Mouse (Mus musculus) mouse embryonic stem cell (cell line): Measurements from ENCODE around the gene Rfxank.

Source experiments
- in situ Hi-C, 2 experiments: fragments of 300-500 bp; cut with MboI; formaldehyde crosslinking; loops; 1 replicate in 1 of 2; 3 replicates in 1 of 2; pipeline ENCODE4 v1.14.3; 2019 to 2020; ENCODE audit warnings: low sequenced_read_pairs in 2 of 2, low pct_unique_long_range_greater_than_20kb in 1 of 2, mixed read lengths in 1 of 2; ENCODE audit not compliant: unreplicated experiment in 1 of 2

Gene Rfxank

GRCm38 (mm10) chr8:70117611-70118010 is 21.3 kb downstream of the Rfxank start:
- in situ Hi-C loops = no loop called here

GRCm38 (mm10) chr8:70114892-70115291 is 24.1 kb downstream of the Rfxank start:
- in situ Hi-C loops = no loop called here

DNA sequence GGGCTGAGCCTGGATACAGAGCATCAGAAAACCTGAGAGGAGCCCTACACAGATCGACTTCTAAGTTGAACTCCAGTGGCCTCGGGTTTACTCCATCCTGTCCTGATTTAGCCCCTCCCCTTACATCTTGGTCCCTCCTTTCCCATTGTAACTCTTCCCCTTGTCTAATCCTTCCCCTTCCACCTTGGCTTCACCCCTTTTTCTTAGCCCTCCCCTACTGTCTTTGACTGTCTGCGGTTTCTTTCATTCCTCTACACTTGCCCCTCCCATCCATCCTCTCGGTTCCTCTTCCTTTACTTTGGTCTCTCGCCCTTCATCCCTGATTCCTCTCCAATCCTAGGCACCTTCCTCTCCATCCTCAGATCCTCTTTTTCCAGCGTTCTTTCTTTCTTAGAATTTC is 24.5 kb downstream of the Rfxank start:
- in situ Hi-C loops = no loop called here

- in situ Hi-C loops = no loop called here
These were observed 26.4 kb downstream of the Rfxank start for GRCm38 (mm10) chr8:70112401-70113016.

DNA sequence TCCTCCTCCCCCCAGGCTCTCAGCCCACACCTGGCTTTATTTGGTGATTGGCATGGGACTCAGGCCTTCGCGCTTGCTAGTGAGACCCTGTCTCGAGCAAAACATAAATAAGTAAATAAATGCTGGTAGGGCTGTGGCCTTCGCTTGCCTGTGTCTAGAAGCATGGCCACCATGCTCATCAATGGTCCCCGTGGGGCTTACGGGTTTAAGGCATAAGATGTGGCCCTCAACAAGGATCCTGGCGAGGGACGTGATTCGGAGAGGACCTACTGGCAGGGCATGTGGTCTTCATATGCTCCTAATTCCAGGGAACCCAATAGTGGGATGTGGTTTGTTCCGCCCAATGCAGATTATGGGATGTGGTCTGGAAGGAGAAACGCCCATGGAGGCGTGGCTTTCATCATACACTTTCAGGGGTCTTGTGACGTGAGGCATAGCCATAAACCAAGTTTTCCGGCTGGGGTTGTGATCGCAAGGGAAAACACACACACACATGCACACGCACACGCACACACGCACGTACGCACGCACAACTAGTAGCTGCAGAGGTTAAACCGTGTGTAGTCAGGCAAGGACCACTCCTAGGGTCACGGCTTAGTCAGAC is 27.7 kb downstream of the Rfxank start:
- in situ Hi-C loops = no loop called here

DNA sequence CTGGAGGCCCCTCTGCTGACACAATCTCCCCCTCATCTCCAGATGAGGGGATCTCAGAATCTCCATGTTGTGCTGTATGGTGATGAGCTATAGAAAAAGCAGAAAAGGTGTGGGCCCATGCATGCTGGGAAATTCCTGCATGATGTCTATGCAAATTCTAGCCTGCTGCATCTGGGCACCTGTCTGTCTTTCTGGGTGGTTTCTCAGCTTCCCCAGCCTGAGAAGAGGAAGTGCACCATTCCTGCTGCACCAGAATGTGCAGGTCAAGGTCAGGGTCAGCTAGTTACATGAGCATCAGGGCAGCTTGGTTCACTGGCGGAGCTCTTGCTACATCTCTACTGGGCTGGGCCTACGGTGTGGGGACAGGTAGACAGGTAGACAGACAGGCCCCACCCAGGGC is 28.5 kb downstream of the Rfxank start:
- in situ Hi-C loops = no loop called here

GRCm38 (mm10) chr8:70104922-70105321 is 34.0 kb downstream of the Rfxank start:
- in situ Hi-C loops = loop anchor here in 1 of 2 experiments (5.0 kb wide), 1 partner anchor 57 kb away; no protein-coding TSS in a partner anchor

DNA sequence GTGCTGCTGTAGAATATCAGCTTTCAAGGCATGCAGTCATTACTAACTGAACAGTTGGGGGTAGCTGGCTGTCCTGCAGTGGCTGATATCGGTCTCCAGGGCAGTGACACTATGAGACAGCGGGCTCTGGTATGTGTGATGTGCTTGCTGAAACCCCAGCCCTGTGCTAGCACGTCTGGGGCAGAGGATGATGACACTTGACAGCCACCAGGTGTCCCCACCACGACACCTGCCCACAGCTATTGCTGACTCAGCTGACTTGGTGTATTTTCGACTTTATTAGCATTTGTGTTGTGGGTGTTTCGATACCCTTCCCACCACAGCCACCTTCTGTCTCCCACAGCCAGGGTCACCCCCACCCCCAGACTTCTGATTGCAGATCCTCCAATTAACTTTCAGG is 34.4 kb downstream of the Rfxank start:
- in situ Hi-C loops = no loop called here

GRCm38 (mm10) chr8:70100241-70100640 is 38.7 kb downstream of the Rfxank start:
- in situ Hi-C loops = no loop called here

- in situ Hi-C loops = no loop called here
These were observed 39.7 kb downstream of the Rfxank start for GRCm38 (mm10) chr8:70099276-70099675.

DNA sequence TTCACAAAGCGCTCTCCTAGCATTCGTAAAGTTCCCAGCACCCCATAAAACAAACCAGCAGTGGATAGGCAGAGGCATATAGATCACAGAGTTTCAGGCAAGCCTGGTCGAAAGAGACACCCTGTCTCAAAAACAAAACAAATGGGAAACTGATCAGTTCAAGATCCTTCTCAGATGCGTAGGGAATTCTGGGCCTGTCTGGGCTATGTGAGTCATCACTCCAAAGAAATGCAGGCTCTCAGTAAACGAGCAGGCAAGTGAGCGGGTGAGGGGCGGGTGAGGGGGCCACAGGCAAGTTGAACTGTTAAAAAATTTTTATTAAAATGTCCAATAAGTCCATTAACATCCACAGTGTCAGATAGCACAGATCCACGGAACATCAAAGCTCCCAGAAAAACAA is 46.2 kb downstream of the Rfxank start:
- in situ Hi-C loops = no loop called here

GRCm38 (mm10) chr8:70089296-70089960 is 49.5 kb downstream of the Rfxank start:
- in situ Hi-C loops = no loop called here

DNA sequence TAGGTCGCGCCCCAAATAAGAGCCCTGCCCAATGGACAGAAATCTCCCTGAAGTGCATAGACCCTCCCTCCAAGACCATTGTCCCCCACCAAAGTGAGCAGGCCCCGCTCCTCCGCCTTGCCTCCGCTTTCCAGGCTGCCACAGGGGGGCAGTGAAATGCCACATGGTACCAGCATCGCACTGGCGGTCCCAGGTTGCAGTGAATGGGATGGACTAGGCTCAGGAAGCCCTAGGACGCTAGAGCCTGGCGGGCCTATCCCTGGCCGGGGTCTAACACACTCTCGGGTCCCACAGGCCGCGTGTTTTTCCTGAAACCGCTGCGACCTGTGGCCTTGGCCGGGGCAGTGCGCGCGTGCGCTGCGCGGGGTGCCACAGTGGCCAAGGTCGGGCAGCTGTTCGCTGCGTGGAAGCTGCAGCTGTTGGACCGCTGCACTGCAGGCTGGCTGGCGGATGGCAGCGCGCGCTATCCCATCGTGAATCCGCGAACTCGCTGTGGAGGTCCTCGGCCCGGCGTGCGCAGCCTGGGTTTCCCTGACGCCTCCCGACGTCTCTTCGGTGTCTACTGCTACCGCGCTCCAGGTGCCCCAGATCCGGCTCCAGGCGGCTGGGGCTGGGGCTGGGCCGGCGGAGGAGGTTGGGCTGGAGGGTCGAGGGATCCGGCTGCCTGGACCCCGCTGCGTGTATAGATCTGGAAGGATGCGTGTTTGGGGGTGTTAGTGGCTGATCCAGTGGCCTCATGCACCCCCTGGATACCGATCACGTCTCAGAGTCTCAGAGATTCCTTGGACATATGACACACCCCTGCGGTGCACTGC is 50.9 kb downstream of the Rfxank start:
- in situ Hi-C loops = no loop called here

DNA sequence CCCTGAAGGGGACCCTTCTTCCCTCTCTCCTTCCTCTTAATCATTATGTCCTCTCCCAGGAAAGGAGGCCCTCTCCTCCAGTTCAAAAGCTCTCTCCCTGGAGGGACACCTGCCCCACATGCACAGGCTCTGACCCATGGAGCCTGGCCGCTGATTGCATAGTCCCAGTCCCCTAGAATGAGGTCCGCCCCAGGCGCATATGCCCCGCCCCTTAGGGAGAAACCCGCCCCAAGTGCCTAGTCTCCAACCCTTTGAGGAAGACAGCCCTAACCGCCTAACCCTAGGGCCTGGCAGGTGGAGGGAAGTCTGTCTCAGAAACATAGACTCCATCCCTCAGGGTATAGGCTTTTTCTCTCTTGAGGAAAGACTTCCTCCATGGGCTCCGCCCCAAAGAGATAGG is 51.7 kb downstream of the Rfxank start:
- in situ Hi-C loops = no loop called here

DNA sequence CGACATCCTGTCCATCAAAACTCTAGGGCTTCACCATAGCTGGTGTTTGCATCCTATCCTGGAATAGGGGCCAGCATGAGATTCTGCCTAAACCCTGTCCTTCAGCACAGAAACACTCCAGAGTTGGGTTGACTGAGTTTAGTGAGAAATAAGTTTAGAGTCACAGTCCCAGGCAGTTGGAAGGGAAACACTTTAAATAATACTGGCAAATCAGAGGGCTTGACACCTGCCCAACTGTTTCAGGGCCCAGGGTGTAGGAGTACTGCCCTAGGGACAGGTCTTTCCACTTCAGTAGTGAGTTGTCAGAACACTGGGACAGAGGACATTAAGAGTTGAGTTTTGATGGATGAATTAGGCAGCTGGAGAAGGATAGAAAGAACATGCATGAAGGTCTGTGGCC is 52.8 kb downstream of the Rfxank start:
- in situ Hi-C loops = no loop called here

- in situ Hi-C loops = no loop called here
These were observed 54.5 kb downstream of the Rfxank start for GRCm38 (mm10) chr8:70084191-70085065.

DNA sequence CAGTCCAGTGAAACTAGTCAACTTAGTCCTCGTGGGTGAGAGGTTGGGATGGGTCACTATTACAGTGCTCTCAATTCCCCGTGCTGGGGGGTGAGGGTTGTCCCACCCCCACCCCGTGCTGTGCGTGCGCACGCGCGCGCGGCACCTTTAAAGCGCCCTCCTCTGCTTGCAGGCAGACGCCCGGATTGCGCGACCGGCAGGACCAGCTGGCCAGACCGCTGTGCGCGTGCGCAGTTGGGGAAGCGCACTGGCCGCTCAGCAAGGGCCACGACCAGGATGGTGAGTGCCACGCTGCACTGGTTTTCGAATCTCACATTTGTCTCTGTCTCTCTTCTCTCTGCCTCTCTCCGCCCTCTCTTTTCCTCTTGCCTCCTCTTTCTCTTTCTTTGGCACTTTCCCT is 55.7 kb downstream of the Rfxank start, which contains the start of gene Hapln4:
Hapln4 (plus strand) TSS at position 173 of the 400 bp plus-strand sequence.
- in situ Hi-C loops = no loop called here

GRCm38 (mm10) chr8:70081976-70082375 is 57.0 kb downstream of the Rfxank start:
- in situ Hi-C loops = no loop called here
